Mouse (Mus musculus) C2C12 (cell line): Measurements from ENCODE around the gene Asxl1. TPM values are rescaled to one million over a fixed set of nuclear protein-coding genes. Genes with fewer than 3 reads are reported as not detected.

Source experiments
- H3K27me3 ChIP-seq: one replicate; pipeline ENCODE4 v1.6.1; 2011; ENCODE audit not compliant: control insufficient read depth, insufficient read depth, insufficient read length
- H3K36me3 ChIP-seq: one replicate; pipeline ENCODE4 v1.6.1; 2011; ENCODE audit not compliant: control insufficient read depth, insufficient read depth
- H3K4me3 ChIP-seq: one replicate; pipeline ENCODE4 v1.5.1; 2011; ENCODE audit warnings: mild to moderate bottlenecking, control low read depth; ENCODE audit not compliant: poor library complexity, insufficient read depth, severe bottlenecking
- H3K79me2 ChIP-seq: one replicate; pipeline ENCODE4 v1.6.1; 2011; ENCODE audit not compliant: control insufficient read depth, insufficient read depth
- H3K79me3 ChIP-seq: one replicate; pipeline ENCODE4 v1.6.1; 2011; ENCODE audit warnings: low read depth, control low read depth
- H3ac ChIP-seq: one replicate; pipeline ENCODE3; 2011; ENCODE audit warnings: low read depth; ENCODE audit not compliant: control insufficient read depth, insufficient read length
- CEBPB ChIP-seq: IDR thresholded peaks from one replicate; pipeline ENCODE4 v1.6.1; 2011; ENCODE audit warnings: low read depth, mild to moderate bottlenecking, control low read depth, moderate library complexity
- CTCF ChIP-seq: IDR thresholded peaks from one replicate; pipeline ENCODE4 v1.5.1; 2011; ENCODE audit not compliant: control insufficient read depth, insufficient read depth, insufficient read length
- FOSL1 ChIP-seq: IDR thresholded peaks from one replicate; pipeline ENCODE4 v1.8.0; 2011; ENCODE audit warnings: mild to moderate bottlenecking, low read length; ENCODE audit not compliant: poor library complexity, insufficient read depth, severe bottlenecking
- MAX ChIP-seq: IDR thresholded peaks from one replicate; pipeline ENCODE4 v1.6.1; 2011; ENCODE audit warnings: mild to moderate bottlenecking, control low read depth
- MYOD1 ChIP-seq: IDR thresholded peaks from one replicate; pipeline ENCODE4 v1.6.1; 2011; ENCODE audit warnings: low read depth; ENCODE audit not compliant: control insufficient read depth, insufficient read length
- MYOG ChIP-seq: IDR thresholded peaks from one replicate; pipeline ENCODE4 v1.6.1; 2011; ENCODE audit not compliant: control insufficient read depth, insufficient read length; ENCODE audit errors: extremely low read depth
- USF1 ChIP-seq: IDR thresholded peaks from one replicate; pipeline ENCODE4 v1.6.1; 2011; ENCODE audit warnings: low read depth, mild to moderate bottlenecking, control low read depth, moderate library complexity
- polyA plus RNA-seq: library from polyadenylated mRNA; unstranded; fragments of >200 nt; fragmentation: generic; extraction: Trizol; gene quantifications from one replicate; pipeline ENCODE4 v1.2.1, GENCODE M21; 2012; ENCODE audit warnings: missing spikeins

Gene Asxl1
- polyA plus RNA-seq, 1 experiment: 15.2 TPM

DNA sequence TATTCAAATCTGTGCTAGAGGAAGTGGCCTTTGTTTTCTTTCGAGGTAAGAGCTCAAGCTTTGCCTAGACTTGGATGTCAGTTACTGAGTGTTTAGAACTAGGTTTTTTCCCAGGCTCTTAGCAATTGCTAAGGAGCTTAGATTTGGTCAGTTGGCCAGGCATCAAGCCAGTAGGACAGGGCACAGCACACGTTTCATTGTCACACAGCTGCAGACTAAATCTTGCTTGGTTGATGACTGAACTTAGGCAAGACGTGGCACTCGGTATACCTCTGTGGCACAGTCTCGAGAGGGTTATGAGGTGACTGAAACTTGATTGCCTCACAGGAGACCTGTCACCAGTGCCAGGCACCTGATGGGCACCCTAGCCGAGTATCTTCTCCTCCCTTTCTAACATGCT is 61.3 kb downstream of the Asxl1 start:
- Histone ChIP-seq H3K4me3 (no peak overlapping the region), H3K36me3 (peaks cover 7% of the 10 kb centered on the region), H3K79me2 (no peaks in the 10 kb centered on the region), H3K27me3 (no peaks in the 10 kb centered on the region), H3K79me3 (no peaks in the 10 kb centered on the region), H3ac (no peak overlapping the region)
- TF ChIP-seq FOSL1 (no peak), MYOG (no peak), CTCF (no peak), USF1 (no peak)

DNA sequence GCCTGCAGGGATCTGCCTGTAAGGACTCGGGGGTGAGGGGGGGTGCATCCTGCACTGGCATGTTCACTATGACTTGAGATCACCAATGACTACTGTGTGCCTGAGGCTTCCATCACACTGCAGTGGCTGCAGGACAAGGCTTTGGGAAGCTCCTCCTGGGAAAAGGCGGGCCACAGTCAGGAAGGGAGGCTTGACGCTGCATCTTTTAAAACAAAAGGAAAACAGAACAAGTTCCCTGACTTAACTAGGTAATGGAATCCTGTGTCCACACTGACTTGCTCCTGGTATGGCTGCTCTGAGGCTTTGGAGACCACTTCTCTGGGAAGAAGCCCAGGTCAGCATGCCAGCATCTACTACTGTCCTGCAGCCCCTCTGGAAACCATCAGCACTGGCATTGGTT is 63.3 kb downstream of the Asxl1 start:
- H3K36me3 ChIP-seq: no peaks in the 10 kb centered on the region
- TF ChIP-seq CTCF (no peak), CEBPB (no peak), FOSL1 (no peak), MAX (no peak), MYOD1 (no peak), MYOG (no peak), USF1 (no peak)
- no peak overlapping the region for H3K4me3 ChIP-seq
- no peak overlapping the region for H3ac ChIP-seq
- H3K79me3 ChIP-seq: no peaks in the 10 kb centered on the region
- H3K27me3 ChIP-seq: no peaks in the 10 kb centered on the region
- no peaks in the 10 kb centered on the region for H3K79me2 ChIP-seq

DNA sequence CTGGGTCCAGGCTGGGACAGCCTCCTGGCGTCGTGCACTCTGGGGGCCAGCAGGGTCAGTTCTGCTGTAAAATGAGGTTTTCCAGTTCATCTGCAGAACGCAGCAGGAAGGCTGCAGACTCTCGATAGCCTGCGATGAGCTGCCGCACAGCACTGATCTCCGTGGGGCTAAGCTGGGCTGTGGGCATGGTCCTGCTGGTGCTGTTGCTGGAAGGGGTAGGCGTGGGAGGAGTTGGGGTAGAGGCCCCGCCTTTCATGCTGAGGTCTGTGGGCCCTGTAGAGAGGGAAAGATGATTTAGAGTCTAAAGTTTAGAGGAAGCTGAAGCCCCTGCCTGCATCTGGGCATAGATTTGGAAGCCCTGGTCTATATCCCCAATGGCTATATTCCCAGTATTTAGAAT is 65.9 kb downstream of the Asxl1 start:
- Histone ChIP-seq H3K4me3 (no peak overlapping the region), H3K79me2 (no peaks in the 10 kb centered on the region), H3K27me3 (no peaks in the 10 kb centered on the region), H3K36me3 (no peaks in the 10 kb centered on the region), H3K79me3 (no peaks in the 10 kb centered on the region), H3ac (no peak overlapping the region)
- TF ChIP-seq MYOD1: no peak
- no peak for TF ChIP-seq MAX
- no peak for TF ChIP-seq MYOG
- TF ChIP-seq CTCF: no peak
- no peak for TF ChIP-seq FOSL1

DNA sequence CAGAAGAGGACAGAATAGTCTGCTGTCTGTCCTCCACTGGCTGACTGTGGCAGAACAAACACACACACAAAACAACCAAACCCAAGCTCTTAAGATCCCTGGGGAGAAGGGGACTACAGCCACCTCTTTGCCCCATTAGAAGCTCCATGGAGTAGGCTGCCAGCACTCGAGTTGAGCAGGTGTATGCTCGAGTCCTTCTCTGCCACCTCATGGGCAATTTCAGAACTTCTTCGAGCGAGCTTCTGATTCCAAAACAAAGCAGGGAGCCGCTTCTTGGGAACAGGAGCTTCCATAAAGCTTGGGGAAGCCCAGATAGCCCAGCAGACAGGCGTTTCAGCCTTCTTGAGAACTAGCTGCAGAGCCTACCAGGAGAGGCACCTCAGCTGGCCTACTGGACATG is 66.9 kb downstream of the Asxl1 start:
- H3K79me2 ChIP-seq: no peaks in the 10 kb centered on the region
- no peaks in the 10 kb centered on the region for H3K27me3 ChIP-seq
- no peak overlapping the region for H3K4me3 ChIP-seq
- H3K79me3 ChIP-seq: no peaks in the 10 kb centered on the region
- no peak for TF ChIP-seq FOSL1
- no peak for TF ChIP-seq MYOG
- no peak for TF ChIP-seq CTCF
- TF ChIP-seq CEBPB: no peak
- no peak for TF ChIP-seq MAX
- no peak for TF ChIP-seq USF1
- no peak for TF ChIP-seq MYOD1
- no peaks in the 10 kb centered on the region for H3K36me3 ChIP-seq
- no peak overlapping the region for H3ac ChIP-seq

DNA sequence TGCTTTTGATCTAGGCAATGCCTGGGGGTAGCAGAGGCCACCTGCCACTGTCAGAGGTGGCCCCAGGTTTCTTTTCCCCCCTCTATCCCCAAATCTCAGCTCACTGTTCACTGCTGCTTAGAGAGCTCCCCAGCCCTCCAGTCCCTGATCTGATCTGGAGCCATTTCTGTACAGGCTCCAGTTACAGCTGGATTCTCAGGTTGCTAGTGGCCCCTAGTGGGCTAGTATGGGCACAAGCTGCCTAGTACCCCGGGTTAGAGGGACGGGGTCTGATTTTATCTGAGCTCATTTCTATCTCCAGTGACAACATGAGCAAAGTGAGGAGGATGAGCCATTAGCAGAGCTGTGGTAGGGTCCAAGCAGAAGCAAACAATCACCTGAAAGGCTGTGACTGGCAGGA is 69.0 kb downstream of the Asxl1 start:
- H3K79me3 ChIP-seq: no peaks in the 10 kb centered on the region
- TF ChIP-seq CTCF (peak; percentile 36), MYOD1 (no peak)
- H3K36me3 ChIP-seq: no peaks in the 10 kb centered on the region
- H3K27me3 ChIP-seq: no peaks in the 10 kb centered on the region
- no peak overlapping the region for H3K4me3 ChIP-seq
- no peaks in the 10 kb centered on the region for H3K79me2 ChIP-seq
- H3ac ChIP-seq: no peak overlapping the region

DNA sequence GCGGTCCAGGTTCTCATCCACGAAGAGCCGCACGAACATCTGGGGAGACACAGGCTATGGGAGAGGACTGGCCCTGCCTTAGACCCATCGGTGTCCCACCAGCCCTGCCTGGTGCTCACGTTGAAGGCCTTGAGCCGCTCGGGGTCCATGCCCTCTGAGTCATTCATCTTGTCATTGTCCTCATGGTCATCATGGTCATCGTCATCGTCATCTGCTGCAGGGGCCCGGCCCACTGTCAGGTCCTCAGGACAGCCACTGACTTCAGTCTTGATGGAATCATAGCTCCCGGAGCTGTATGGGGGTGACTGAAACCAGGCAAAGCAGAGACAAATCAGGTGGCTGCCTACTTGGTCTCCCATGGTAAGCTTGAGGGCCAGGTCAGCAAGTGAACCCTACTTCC is 72.2 kb downstream of the Asxl1 start:
- Histone ChIP-seq H3K36me3 (no peaks in the 10 kb centered on the region), H3K27me3 (no peaks in the 10 kb centered on the region), H3K4me3 (no peak overlapping the region)

More for the DNA sequence above, 72.2 kb downstream of the Asxl1 start:
- Histone ChIP-seq H3K79me2 (no peaks in the 10 kb centered on the region), H3K79me3 (no peaks in the 10 kb centered on the region), H3ac (no peak overlapping the region)
- no peak for TF ChIP-seq CTCF
- TF ChIP-seq MYOD1: no peak
- TF ChIP-seq USF1: no peak
- no peak for TF ChIP-seq FOSL1
- TF ChIP-seq MYOG: no peak
- TF ChIP-seq MAX: no peak
- no peak for TF ChIP-seq CEBPB
